Mouse (Mus musculus) gastrocnemius, adult 8-10 months (tissue): ENCODE data around the gene Mipol1. TPM values are rescaled to one million over a fixed set of nuclear protein-coding genes. Genes with fewer than 3 reads are reported as not detected.

Source experiments
- DNase-seq, 2 experiments: peaks; one replicate each; pipeline ENCODE4 v3.0.0; 2022; ENCODE audit warnings: low spot score in 2 of 2
- total RNA-seq, 4 experiments: library from RNA; stranded (reverse); gene quantifications; 2 replicates each; pipeline ENCODE4 v1.2.4; 2022

Gene Mipol1
- total RNA-seq, 4 experiments from 2014 or later = 2.5 to 3.8 (median 3.1) TPM

- DNase-seq = no peak
These were observed 284.3 kb downstream of the Mipol1 start for GRCm38 (mm10) chr12:57514552-57514951.

DNA sequence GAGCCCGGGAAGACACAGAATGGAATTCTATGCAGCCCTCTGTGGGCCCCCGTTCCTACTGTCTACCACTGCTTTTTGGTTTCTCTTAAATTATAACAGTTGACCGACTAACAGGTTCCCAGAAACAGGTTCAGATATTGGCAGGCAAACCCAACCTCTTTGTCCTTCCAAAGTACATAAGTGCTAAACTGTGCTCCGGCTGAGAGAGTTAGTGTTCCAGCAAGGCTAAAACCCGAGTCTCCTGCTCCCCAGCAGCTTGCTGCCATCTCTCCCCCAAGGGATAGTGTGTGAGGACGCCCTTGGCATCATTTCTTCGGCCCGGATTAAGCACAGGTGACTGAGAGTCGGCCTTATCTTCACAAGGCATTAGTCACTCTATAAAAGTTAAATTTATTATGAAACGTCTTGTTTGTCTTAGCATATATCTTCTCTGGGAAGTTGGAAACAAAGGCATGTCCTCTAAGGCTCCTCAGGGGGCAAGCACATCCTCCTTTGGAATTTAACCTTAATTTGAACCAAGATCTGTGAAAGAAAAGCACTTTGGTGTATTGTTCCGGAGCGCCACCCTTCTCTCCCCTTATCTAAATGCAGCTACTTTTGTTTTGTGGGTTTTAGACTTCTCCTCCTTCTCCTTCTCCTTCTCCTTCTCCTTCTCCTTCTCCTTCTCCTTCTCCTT, 285.6 kb downstream of the Mipol1 start:
- no peak for DNase-seq

- DNase-seq = no peak
These were observed 298.1 kb downstream of the Mipol1 start for GRCm38 (mm10) chr12:57528335-57528734.

GRCm38 (mm10) chr12:57530474-57530873, 300.2 kb downstream of the Mipol1 start:
- DNase-seq = no peak

DNA sequence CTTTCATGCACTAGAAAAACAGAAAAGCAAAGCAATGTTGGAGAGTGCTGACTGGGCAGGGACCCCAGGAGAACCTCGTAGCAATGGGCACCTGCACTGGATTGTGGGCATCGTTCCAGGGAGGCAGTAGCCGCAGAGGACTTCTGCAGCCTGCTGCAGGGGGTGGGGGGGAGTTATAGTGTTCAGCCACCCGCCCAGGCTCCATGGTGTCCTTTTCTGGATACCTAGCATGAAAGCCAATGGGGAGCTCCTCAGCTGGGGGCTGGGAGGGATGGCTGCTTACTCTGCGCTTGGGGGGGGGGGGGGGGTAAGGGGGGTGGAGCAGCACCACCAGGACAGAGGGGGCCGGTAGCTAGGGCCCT, 304.3 kb downstream of the Mipol1 start:
- no peak for DNase-seq

- no peak for DNase-seq
These were observed 304.8 kb downstream of the Mipol1 start for GRCm38 (mm10) chr12:57534879-57535611.

- no peak for DNase-seq
These were observed 306.1 kb downstream of the Mipol1 start for GRCm38 (mm10) chr12:57536056-57536908.

DNA sequence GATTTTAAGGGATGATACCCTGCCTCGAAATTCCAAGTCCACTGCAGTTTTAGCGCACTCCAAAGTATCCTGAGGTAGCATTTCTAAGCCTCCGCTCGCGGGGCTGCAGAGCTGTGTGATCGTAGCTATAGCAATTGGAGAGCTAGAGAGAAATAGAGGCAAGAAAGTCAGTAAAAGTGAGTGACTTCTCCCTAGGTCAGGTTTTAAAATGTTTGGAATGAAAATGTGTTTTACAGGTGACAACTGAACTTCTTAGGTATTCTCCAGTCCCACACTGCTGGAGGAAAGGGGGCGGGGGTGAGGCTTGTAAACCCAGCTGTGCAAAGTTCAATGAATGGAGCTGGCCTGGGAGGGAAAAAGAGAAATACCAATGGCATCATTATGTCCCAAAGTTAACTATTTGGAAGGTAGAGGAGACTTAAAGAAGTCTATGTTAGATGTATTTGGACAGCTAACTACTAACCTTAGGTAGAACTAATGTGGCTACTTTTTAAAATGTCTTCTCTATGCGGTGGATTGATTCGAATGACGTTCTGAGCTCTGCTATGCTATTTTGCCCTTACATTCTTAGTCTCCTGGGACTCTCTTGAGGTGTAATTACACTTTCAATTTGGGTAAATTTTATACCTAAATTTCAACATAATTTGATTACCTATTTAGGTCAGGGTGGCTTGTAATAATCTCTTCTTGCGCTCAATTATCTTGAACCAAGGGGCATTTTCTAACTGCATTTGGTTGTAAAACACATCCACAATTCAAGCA, 306.9 kb downstream of the Mipol1 start:
- no peak for DNase-seq

DNA sequence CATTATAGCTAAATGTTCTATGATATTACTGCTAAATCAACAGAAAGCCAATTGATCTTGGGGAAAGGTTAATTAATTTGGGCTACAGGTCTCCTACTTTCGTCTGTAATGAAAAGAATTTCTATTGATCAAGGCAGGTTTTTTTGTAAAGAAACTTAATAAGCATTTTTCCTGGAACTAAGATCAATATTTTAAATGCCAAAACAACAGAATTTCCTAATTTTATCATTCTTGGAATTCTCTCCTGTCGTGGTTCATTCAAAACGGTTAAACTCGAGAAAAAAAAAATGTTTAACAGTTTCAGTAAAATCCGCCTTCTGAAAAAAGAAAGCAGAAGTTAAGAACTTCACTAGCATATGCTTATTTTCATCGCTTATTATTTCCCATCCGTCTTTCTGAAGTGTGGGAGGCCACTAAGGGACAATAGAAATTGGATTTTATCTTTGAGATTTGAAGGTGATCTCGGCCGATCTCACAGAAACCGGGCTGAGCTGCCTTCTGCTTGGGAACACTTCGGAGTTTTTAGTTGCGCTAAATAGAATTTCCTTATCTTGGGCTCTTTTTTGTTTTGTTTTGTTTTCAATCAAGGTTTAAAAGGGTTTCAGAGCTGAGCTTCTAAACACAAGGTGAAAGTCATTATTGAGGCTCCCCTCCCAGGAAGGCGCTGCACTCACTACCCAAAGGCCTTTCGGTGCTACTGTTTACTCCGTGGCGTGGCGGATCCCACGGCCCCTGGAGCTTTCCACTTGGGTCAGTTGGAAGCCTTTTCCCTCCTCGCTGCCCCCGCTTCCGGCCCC, 307.8 kb downstream of the Mipol1 start:
- DNase-seq = no peak

DNA sequence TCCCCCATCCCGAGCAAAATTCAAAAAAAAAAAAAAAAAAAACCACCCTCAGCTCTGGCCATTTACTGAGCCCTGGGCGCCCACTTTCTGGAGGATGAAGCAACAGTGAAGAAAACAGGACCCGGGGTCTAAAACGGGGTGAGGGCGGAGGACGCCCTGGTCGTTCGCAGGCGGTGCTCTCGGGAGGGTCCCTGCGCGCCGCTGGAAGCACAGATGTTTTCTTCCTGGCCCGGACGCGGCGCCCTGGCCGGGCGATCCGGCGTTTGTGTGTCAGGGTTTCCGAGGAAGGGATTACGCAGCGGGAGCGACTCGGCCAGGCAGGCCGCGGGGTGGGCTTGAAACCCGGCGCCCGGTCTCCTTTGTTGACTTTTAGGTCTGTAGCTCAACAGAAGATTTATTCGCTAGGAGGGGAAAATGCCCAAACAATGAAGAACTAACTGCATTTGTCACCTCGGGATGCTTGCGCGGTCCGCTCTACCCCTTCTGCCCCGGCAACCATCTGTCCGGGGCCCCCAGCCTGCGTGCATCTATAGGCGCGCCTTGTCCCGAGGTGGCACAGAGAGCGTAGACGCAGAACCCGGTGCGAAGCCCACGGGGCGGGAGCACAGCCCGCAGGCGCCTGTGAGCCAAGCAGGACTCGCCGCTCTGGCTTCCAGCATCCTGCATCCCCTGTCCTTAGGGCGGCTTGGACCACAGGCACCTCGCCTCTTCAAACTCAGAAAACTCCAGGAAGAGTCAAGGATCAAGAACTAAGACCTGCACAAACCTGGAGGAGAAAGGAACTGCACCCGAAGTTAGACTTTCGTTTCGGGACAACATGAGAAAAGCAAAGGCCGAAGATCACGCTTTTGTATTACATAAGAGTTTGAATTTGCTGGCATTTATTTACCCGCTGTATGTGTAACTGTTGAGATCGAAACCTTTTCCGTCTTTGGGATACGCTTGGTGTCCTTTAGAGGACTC, 308.6 kb downstream of the Mipol1 start:
- DNase-seq = no peak

DNA sequence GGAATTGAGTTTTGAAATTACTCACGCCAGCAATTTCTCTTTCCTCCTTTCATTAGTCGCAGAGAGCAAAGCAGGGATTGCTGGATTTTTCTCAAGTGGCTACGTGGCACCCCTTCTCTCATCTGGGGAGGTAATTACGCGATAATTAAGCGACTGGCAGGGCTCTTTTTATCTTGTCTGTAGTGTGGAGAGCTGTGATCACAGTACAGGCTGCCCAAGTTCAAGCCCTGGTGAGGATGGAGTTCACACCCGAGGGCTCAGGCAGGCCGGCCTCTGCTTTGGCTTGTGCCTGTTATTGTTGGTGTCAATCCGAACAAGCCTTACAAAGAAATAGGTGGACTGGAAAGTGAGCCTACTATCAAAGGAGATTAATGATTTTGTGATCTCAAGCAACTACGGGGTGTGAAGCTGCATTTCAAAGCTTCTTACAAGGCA, 309.3 kb downstream of the Mipol1 start:
- DNase-seq = no peak

GRCm38 (mm10) chr12:57541118-57541517, 310.9 kb downstream of the Mipol1 start:
- DNase-seq = no peak

DNA sequence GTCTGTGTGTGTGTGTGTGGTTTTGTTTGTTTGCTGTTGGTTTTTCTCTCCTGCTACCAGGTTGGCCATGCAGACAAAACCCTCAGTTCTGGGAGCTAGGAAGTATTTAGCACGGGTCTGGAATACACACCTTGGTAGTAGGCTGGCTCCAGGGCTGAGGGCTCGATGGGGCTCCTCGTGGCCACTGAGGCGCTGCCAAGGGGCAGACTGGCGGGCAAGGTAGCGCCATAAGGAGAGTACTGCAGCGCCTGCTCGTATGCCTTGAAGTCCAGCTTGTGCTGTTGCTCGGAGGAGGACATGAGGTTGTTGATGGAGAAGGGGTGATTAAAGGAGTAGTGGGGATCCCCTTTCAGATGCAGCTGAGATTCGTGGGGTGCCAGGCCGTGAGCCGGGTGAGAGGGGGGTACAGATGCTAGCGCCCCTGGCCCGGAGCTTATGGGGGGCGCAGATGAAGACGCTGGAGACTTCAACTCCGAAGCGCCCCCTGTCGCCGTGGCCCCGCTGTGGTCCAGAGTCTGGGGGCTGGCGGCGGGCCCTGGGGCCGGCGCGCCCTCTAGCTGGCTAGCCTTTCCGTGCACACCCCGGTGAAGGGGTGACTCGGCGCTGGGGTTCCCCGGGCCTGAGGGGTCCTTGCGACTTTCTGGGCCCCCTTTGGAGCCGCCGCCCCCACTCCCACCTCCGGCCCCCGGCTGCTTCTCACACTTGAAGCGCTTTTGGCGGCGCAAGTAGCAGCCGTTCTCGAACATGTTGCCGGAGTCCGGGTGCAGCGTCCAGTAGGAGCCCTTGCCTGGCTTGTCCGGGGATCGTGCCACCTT, 311.9 kb downstream of the Mipol1 start:
- no peak for DNase-seq

DNA sequence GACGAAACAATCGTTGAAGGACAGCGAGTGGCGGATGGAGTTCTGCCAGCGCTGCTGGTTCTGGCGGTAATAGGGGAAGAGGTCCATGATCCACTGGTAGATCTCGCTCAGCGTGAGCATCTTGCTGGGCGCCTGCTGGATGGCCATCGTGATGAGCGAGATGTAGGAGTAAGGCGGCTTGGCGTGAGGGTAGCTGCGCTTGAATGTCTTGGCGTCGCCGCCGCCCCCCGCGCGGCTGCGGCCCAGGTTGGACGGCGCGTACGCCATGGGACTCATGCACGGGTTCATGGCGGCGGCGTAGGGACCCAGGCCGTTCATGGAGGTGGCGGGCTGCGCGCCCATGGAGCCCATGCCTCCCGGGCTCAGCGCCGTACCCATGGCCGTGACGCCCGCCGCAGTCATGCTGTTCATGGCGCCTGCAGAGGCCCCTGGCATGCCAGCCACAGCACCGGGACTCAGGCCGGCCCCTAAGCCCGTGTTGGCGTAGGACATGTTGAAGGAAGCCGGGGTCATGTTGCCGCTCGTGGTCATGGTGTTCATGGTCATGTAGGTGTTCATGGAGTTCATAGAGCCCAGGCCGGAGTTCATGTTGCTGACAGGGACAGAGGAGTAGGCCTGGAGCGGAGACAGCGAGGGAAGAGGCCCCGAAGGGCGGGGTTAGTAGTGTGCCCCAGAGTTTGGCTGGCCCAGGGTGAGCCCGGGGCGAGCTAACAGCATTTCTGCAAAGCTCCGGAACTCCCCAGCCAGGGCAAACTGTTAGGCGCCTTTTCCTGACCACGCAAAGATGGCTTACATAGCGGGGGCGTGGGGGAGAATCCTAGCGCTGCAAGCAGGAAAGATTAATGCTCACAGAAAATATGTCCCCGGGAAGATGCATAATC, 312.8 kb downstream of the Mipol1 start:
- no peak for DNase-seq

- no peak for DNase-seq
These were observed 313.4 kb downstream of the Mipol1 start for GRCm38 (mm10) chr12:57543627-57543991.

DNA sequence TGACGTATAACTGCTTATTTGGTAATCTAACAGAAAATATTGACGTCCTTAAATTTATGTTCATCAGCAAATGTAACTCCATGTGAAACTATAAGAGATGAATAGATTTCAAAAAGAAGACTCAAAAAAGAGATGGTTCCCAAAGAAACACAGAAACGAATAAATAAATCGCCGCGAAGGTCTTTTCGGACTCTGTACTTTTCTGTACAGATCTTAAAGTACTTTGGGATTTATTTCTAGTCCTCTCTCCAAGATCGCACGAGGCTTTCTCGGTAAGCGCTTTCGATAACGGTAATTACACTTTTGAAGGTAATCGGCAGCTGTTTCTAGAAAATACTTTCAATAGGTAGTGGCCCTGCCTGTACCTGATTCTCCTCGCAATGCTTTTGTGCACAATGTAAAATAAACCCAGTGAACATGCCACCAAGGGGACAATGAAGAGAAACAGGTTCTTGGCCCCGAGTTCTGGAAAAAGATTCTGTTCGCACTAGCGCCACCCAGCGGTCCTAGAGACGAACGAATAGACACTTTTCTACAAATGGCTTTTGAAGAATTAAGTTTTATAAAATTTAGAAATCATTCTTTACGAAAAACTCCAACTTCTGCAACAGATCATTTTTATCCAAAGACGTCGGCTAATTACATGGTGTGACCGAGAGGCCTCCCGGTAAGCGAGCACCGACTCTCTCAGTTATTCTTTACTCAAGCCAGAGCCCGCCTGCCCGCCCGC, 314.6 kb downstream of the Mipol1 start:
- no peak for DNase-seq
